Mouse (Mus musculus) gastrocnemius, postnatal 14 days (tissue): ENCODE data around the gene S1pr5. TPM values are rescaled to one million over a fixed set of nuclear protein-coding genes. Genes with fewer than 3 reads are reported as not detected.
"Not testable (repeated sequence)": the region's sequence is repeated elsewhere in the genome, so short reads cannot be mapped to it uniquely, and the experiment has no call there.

Experiments used
- DNase-seq: peaks from one replicate; pipeline ENCODE4 v3.0.0; 2021; ENCODE audit warnings: mixed read lengths
- intact Hi-C: fragments of 180-260 bp; cut with DNase I; formaldehyde crosslinking; loops from one replicate; pipeline ENCODE4 v1.15.1; 2025; ENCODE audit warnings: low total_unique reads
- total RNA-seq, 2 experiments: library from RNA; stranded (reverse); gene quantifications; 2 replicates each; pipeline ENCODE4 v1.2.3; 2021

Gene S1pr5
- total RNA-seq, 2 experiments from 2014 or later, result 0.10 to 0.27 TPM

DNA sequence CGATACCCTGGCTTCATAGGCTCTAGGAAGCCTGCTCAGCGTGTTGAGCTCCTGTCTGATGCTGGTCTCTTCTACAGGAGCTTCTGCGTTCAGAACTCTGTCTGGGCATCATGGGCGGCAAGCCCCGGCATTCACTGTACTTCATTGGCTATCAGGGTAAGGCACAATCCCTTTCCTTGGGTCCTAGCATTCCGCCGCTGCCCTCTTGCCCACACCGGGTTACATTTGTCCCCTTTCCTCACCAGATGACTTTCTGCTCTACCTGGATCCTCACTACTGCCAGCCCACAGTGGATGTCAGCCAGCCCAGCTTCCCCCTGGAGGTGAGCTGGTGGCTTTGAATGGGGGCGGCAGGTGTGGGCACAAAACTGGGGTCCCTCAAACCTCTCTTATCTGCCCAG, 24.1 kb upstream of the S1pr5 start:
- DNase-seq, result no peak
- intact Hi-C loops, result no loop called here

GRCm38 (mm10) chr9:21269590-21269989, 21.3 kb upstream of the S1pr5 start:
- DNase-seq, intact Hi-C loops: not testable (repeated sequence)

DNA sequence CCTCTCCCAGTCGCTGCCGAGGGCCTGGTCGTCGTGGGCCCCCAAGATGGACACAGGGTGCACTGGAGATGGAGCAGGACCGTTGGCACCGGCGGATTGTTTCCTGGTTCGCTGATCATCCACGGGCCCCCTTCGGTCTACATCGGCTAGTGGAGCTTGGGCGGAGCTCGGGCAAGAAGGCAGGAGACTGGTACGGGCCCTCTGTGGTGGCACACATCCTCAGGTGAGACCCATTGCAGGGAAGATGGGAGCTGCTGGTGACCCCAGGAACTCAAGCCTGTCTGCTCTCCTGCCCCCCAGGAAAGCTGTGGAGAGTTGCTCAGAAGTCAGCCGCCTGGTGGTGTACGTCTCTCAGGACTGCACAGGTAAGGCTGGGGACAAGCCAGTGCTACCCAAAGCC, 20.1 kb upstream of the S1pr5 start:
- no peak for DNase-seq
- intact Hi-C loops, result no loop called here

DNA sequence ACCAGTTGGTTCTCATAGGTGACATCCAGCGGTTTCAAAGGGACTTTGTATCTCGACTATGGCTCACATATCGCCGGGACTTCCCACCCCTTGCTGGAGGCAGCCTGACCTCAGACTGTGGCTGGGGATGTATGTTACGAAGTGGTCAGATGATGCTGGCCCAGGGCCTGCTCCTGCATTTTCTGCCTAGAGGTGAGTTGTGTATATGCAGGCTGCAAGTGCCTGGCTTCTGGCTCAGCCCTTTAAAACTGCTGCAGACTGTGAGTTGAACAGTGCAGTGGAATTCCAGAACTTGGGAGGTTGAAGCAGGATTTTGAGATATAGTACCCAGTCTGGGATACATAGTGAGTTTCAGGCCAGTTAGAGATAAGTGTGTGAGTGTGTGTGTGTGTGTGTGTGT, 18.6 kb upstream of the S1pr5 start:
- no peak for DNase-seq
- intact Hi-C loops, result no loop called here

GRCm38 (mm10) chr9:21265611-21266010, 17.4 kb upstream of the S1pr5 start:
- intact Hi-C loops, result no loop called here
- DNase-seq, result no peak

- intact Hi-C loops, result no loop called here
- peak; percentile 99 for DNase-seq
Observed at GRCm38 (mm10) chr9:21265000-21265561, 16.8 kb upstream of the S1pr5 start, which contains the start of gene Atg4d. TSS of gene Atg4d (plus strand) at chr9:21265293.

DNA sequence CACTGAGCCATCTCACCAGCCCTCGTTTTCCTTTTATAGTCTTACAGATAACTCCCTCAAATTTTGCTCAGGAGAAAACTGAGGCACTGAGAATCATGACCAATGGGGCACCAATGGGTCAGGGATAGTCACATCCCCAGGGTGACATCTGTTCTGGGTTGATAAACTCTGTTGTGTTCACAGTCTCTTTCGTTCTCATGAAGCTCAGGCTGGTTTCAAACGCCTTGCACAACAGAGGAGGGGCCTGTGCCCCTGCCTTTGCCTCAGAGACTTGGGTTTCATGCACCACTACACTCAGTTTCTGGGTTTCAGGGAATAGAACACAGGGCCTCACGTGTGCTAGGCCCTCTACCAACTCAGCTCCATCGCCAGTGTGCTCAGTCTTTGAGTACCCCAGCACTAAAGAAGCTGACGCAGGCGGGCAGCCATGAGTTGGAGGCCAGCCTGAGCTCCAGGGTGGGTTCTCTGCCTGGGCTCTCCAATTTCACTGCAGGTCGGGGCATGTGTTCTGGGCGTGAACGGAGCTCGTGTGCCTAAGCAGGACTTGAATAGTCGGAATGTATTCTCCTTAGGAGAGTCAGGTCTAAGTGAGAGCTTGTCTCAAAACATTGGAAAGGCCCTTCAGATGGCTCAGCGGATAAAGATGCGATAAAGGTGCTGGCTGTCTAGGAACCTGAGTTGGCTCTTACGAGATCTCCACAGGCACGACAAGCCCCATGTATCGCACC, 16.2 kb upstream of the S1pr5 start:
- intact Hi-C loops, result no loop called here
- DNase-seq, result no peak

DNA sequence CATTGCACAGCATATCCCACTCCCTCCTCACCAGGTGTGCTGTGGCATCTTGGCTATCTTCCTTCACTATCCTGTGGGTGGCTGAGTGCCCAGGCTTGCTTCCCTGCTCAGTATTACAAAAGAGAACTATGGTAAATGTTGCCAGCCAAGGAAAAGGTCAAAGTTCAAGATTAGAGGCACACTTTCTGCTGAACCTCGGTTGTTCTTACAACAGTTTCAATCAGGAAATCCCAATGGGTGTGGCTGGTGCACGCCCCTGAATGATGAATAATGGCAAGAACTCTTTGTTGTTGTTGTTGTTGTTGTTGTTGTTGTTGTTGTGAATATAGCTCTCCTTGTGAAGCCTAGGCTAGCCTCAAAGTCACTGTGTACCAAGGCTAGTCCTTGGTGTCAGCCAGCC, 13.6 kb upstream of the S1pr5 start:
- DNase-seq, result no peak
- intact Hi-C loops, result no loop called here

DNA sequence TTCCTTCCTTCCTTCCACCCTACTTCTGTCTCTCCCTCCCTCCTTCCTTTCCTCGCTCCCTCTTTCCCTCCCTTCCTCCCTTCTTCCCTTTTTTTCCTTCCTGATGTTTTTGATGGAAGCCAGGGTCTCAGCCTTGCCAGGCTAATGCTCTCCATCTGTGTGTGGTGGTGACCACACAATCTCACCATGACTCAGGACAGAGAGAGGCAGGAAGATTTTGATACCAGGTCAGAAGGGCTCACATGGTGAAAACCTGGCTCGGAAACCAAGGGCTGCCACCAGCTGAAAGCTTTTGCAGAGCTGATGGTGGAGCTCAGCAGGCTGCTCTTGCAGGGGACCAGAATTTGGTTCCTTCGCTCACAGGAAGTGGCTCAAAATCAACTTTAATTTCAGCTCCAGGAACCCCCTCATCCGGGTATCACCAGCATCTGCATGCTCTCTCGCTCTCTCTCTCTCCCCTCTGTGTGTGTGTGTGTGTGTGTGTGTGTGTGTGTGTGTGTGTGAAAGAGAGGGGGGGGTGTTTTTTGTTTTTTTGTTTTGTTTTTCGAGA, 12.3 kb upstream of the S1pr5 start:
- intact Hi-C loops, result no loop called here
- DNase-seq, result no peak

- DNase-seq, intact Hi-C loops: not testable (repeated sequence)
Observed at GRCm38 (mm10) chr9:21256349-21256748, 8.1 kb upstream of the S1pr5 start.

- intact Hi-C loops, result no loop called here
- no peak for DNase-seq
Observed at GRCm38 (mm10) chr9:21254690-21255089, 6.4 kb upstream of the S1pr5 start.

DNA sequence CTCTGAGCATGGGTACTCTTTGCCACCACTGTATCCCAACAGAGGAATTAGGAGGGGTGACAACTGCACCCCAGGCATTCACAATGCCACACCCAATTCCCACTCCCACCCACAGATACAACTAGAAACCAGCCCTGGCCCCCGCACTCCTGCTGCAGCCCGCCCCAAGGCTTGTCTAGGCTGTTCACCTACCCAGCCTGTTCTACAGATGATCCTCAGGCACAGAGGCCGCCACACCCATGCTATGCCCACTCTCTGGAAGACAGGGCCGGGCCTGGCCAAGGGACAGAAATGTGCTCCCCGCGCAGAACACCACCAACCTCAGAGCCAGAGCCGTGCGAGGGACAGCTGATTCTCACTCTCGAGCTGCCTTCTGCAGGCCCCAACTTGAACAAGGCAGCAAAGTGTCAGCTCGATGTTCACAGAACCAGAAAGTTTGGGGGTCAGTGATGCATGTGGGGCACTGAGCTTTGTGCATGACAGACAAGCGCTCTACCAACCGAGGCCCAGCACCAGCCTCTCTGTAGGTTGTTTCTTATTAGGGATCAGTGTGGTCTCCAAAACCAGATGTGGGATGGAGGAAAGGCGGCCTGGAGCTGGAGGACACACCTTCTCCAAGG, 3.0 kb upstream of the S1pr5 start:
- intact Hi-C loops, result no loop called here
- DNase-seq, result no peak

- no peak for DNase-seq
- intact Hi-C loops, result no loop called here
Observed at GRCm38 (mm10) chr9:21250509-21250908, 2.3 kb upstream of the S1pr5 start.

DNA sequence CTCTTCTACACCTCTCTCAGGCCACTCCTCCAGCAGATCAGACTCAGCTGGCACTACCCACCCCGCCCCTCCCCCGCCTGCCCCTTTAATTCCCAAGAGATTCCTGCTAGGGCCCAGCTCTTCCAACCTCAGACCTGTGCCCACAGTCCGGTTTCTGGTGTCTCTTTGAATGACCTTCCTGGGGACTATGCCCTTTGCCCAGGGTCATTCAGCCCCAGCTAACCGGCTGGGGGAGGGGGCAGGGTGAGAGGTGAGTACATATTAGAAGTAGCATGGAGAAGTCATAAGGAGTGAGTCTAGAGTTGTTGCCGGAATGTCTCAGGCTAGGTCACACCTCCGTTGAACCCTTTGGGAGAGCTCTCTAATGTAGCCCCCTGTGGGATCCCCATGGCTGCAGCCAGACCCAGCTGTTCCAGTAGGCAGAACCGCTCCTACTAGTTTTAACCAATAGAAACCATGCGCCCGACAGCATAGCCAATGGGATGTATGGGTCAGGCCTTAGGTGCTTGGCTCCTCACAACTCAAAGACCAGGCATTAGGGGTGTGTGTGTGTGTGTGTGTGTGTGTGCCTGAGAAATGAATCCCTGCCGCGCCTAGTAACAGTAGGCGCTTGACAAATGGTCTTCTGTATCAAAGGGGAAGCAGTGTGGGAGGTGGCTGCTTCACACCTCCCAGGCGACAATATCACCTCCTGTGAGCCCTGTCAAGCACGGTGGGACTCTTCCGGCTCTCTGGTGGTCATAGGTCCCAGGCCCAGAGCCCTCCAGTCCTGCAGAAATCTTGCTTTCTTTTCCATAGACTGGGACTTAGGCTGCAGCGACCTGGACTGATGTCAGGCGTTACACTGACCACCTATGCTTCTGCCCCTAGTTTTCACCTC, 1.6 kb upstream of the S1pr5 start:
- intact Hi-C loops, result no loop called here
- no peak for DNase-seq

DNA sequence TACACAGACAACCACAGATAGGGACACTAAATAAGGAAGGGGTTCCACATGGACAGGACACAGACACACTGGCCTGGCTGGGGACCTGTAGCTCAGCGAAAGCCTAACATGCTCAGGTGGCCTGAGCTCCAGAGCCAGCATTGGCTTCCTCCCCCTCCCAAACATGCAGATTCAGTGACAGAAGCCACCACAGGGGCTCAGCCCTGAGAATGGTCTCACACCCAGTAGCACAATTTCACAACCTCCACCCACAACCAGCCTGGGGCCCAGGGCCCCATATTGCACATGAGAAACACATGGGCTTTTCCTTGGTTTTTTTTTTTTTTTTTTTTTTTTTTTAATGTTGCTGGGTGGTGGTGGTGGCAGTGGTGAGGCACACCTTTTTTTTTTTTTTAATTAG, 1.9 kb downstream of the S1pr5 start:
- no peak for DNase-seq
- intact Hi-C loops, result no loop called here

DNA sequence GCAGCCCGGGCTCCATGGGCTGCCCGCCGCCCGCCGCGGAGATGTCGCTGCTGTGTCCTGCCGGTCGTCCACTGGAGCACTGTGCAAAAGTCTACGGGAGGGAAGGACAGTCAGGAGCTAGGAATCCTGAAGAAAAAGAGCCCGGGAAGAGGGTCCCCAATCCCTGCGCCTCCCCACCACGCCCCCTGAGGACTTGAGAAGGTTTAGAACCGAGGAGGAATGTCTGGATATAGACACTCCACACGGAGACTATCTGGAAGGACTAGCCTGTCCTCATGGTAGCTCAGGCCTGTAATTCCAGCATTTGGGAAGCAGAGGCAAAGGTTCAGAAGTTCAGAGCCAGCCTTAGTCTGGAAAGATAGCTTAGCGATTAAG, 3.1 kb downstream of the S1pr5 start:
- DNase-seq, result no peak
- intact Hi-C loops, result no loop called here

- intact Hi-C loops, result no loop called here
- no peak for DNase-seq
Observed at GRCm38 (mm10) chr9:21244428-21245112, 3.7 kb downstream of the S1pr5 start.

DNA sequence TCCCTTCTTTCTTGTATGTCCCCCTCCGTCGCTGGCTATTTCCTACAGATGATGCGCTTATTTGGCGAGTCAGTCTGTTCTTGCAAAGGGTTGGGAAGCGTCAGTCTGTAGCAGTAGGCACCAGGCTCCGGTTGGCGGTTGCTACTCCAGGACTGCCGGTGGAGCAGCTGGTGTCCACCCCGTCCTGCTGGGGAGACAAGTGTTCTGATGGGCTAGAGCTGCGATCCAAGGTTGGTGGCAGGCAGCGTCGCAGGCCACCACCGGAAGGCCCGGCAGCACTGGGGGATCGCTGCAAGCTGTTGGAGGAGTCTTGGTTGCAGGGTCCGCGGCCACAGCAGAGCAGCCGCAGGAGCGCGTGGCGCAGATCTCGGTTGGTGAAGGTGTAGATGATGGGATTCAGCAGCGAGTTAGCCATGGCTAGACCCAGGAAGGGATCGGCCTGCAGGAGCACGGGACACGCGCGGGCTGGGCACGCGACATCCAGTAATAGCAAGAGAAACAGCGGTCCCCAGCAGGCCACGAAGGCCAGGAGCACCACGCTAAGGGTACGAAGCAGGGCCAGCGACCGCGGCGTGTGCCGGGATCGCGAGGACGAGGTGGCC, 4.3 kb downstream of the S1pr5 start:
- DNase-seq, result no peak
- intact Hi-C loops, result no loop called here

- intact Hi-C loops, result no loop called here
- peak; percentile 74 for DNase-seq
Observed at GRCm38 (mm10) chr9:21241343-21241742, 6.9 kb downstream of the S1pr5 start.
